Mouse (Mus musculus) spleen, postnatal 36 days (tissue): ENCODE data around the gene 4933415A04Rik.
A peak's percentile ranks its signal among the peaks of the same experiment; 100 is the strongest.

ENCODE experiments used
- DNase-seq, 2 experiments: peaks; one replicate each; pipeline ENCODE4 v3.0.0; 2022; ENCODE audit warnings: low spot score in 2 of 2, mixed read lengths in 1 of 2

Gene 4933415A04Rik

DNA sequence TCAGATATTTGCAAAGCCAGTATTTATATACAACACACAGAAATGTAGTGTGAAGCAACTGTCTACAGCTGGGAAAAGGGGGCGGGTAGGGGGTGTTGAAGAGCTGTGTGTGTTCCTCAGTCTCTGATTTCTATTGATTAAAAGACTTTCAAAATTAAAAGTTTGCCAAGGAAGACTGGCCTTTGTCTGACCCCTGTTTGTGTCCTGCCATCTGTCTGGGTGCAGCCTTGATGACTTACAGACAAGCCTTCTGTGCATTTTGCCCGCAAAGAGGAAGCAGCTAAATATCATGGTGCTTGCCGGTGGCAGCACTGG lies 11.8 kb upstream of the 4933415A04Rik start:
- DNase-seq: no peak

DNA sequence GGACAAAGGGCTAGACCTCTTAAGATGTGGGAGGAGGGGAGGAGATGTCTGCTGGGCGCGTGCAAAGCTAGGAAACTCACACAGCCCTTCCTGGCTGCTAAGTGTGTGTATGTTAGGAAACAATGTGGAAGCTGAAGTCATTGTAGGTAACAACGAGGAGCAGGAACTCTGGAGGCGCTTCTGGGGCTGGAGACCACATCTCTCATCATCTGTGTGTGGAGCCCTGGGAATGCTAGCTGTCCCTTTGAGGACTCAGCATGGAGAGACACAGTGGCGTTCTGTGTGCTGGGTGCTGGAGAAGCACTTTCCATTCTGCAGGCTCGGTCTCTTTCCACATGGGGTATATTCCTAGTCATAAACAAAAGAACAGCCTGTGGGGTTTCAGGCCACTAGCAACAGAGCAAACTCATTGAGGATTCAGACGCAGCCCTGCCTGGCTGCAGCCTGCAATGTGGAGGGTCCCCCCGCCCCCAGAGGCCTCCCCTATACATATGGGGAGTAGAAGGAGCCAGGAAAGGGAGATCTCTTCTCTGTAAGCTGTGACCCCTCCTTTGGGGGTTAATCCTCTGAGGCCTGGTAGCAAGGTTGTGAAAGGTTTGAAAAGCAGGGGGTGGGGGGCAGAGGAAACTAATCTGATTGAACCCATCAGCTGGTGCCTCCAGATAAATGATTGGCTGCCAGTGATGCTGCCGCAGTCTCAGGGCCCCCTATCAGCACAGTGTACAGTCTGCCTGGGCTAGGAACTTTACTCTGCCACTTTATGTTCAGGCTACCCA lies 11.3 kb upstream of the 4933415A04Rik start:
- no peak for DNase-seq

DNA sequence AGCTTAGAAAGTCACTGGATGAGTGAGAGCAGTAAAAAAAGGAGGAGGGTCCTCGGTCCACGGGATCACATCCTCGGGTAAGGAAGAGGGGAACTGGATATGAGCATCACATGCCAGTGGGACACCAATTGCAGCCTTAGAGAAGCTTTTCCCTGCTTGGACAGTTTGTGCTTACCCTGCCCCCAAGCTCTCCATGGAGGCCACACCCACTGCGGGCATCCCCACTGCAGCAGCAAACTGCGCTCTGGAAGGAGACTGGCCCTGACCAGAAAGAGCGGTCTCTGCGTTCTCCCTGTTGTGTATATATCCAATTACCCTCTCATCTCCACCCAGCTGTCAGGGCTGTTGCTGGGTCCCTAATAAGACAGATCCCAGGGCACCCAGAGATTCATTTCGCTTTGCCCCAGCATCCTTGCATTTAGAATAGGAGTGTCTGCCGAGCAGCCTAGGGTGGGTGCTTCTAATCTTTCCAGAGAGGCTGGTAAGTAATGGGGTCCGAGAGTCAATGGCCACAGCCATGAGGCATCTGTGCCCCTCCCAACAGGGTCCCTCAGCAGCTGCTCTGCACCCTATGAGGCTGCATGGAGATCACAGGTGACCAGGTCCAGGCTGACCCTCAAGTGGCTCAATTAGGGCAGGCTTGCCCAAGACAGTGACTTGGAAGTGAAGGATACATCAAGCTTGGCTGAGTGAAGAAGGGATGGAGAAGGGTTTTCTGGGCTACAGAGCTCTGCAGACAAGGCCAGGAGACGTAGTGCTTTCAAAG lies 8.9 kb upstream of the 4933415A04Rik start:
- no peak for DNase-seq

DNA sequence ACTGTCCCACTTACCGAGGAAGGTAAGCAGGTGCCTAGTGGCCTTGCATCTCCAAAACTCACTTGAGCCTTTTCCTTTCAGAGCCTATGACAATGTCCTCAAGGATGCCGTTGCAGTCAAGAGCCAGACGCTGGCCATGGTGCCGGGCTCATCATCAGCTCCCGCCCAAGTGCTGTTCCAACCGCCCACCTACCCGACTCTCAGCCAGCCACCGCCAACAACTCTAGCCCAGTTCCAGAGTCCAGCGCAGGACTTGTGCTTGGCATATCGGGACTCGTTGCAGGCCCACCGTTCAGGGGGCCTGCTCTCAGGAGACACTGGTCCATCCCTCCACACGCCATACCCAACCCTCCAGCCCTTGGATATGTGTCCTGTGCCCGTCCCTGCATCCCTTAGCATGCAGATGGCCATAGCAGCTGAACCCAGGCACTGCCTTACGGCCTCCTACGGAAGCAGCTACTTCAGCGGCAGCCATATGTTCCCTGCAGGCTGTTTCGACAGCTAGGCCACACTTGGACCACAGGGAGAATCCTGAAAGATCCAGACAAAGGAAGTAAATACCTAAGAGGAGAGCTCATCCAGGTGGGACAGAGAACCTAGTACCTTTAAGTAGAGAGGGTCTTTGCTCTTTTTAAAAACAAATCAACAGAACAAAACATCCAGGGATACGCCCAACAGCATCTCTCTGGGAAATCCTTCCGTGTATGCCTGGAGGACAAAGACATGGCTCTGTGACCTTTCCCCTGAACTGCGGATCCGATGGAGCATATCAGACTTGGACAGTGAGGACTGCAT lies 1.4 kb upstream of the 4933415A04Rik start:
- DNase-seq: no peak

DNA sequence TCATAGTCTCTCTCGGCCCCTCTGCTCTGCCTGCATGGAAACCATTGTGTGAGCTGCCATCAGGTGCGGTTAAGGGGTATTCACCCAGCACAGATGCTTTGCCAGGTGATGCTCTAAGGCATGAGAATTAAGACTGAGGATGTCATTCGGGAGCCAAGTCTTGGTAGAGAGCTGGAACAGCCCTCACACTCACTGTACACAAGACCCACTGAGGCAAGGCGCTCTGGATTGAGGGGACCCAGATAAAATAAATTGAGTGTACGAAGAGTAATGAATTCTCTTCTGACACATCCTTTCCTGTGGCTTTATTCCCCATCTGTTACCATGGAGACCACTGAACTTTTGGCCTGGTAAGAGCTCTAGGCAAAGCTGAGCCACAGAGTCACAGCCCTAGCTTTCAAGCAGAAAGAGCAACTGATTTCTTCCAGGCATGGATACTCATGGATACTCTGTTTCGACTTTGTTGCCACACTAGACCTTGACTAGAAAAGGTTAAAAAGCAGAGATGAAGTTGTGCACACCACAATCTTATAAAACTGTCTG lies 2.8 kb downstream of the 4933415A04Rik start:
- DNase-seq: no peak

DNA sequence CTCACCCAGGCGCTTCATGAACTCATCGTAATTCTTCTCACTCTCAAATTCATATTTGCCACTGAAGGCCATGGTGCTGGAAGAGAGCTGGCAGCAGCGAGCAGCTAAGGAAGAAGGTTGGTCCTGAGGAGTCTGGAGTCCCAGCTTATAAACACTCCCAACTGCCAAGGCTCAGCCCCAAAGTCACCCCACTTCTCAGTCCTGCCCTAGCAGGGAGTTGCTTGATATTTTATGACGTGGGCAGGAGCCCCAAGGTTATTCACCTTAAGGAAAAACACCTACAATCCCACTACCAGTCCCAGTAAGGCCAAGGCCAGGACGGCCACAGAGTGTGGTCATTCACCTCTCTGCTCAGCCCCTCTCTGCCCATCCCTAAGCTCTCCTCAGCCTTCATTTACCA lies 14.6 kb downstream of the 4933415A04Rik start, which contains the start of gene Fabp6:
Gene Fabp6 (minus strand): TSS at position 101 of the 400 bp plus-strand sequence.
- no peak for DNase-seq

DNA sequence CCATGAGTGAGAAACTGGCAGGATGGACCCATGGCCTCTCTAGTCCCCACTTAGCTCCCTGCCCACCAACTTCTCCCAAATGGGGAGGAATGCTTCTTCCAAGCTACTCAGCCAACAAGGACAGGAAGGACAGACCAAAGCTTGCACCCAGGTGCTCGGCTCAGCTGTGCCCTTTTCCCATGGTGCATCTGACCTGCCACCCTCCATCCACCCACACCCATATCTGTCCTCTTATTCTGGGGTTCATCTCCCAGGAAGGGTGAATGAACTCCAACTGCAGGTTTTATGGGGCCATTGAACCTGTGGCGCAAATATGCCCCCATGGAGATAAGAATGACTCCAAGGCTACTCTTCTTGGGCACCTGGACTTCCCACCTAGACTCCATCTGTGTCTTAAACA lies 17.4 kb downstream of the 4933415A04Rik start:
- DNase-seq: no peak

DNA sequence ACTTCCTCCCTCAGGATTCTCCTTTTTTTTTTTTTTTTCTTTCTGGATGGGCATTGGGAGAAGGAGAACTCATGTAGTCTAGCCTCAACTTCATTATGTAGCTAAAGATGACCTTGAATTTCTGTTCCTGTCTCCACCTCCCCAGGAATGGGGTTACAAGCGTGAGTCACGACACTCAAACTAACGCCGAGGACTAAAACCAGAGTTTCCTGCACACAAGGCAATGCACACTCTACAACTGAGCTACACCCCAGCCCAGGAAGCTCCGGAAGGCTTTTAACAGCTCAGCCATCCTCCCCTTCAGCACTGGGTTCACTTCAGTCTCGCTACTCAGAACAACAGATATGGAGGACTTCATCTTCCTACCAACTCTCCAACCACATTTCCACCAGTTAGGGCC lies 18.1 kb downstream of the 4933415A04Rik start:
- no peak for DNase-seq

DNA sequence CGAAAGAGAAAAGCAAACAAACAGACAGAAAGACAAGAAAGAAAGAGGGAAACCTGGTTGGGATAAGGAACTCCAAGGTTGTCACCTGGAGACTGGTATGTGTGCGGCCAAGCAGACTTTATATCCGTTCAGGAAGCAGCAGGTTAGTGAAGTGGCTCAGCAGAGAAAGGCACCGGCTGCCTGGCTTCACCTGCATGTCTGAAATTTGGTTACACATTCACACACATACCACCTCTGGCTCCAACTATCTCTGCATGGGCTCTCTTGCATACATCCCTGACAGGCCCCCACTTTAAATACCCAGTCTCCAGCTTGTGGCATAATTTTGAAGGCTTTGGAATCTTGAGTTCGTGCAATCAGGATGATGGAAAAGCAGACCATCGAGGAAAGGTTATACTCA lies 19.0 kb downstream of the 4933415A04Rik start:
- no peak for DNase-seq

DNA sequence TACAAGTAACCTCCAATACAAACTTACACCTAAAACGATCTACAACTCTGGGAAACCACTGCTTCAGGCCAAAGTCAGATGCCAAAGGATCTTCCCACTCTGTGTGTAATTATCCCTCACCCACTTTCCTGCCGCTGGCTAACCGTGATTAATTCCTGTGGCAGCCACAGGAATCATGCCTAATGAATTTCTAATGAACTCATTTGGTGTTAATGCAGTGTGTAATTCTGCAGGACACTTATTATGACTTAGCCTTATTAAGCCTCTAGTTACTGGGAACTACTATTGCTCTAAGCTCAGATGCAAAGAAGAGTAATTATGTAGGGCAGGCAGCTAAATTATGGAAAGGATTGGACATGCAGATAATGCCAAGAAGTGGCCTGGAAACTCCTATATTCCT lies 21.6 kb downstream of the 4933415A04Rik start:
- DNase-seq: no peak

DNA sequence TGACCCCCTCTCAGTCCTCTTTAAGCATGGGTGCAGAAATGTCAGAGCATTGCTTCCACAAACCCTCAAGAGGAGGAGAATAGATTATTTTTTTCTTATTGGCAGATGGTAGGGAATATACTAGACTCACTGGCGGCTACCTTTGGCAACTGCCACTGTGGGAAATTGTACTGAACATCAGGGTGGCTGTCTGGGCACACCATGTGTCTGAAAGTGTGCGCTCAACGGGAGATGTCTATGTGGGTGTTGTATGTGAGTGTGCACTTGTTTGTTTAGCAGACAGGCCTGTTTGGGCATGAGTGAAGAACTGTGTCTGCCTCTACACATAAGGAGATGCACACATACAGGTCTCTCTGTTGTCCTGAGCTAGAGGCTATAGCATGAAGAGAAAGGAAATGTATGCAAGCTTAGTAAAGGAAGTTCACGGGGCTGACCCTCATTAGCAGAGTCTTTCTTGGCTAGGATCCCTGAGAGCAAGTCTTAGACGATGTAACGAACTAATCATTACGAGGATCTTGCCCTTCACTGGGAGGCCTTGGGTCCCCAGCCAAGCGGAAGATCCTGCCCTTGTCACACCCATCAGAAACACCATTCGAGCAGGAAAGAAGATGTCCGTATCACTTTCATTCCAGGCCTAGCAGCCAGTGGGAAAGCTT lies 23.3 kb downstream of the 4933415A04Rik start:
- DNase-seq: no peak

DNA sequence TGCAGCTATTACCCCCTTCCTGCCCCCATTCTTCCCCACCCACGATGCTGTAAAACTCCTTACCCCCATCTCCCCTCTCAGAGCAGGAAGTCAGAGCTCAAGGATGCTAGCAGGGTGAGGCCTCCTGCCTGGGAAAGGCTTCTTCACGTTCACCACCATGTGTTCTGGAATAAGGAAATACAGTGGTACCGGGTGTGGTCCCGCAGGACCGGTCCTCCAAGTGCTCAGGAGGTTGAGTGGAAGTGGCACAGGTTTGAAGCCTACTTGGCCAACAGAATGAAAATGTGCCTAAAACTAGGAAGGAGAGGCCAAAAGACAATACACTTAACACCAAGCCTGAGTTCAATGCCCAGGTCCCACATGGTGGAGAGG lies 23.8 kb downstream of the 4933415A04Rik start:
- DNase-seq: no peak

DNA sequence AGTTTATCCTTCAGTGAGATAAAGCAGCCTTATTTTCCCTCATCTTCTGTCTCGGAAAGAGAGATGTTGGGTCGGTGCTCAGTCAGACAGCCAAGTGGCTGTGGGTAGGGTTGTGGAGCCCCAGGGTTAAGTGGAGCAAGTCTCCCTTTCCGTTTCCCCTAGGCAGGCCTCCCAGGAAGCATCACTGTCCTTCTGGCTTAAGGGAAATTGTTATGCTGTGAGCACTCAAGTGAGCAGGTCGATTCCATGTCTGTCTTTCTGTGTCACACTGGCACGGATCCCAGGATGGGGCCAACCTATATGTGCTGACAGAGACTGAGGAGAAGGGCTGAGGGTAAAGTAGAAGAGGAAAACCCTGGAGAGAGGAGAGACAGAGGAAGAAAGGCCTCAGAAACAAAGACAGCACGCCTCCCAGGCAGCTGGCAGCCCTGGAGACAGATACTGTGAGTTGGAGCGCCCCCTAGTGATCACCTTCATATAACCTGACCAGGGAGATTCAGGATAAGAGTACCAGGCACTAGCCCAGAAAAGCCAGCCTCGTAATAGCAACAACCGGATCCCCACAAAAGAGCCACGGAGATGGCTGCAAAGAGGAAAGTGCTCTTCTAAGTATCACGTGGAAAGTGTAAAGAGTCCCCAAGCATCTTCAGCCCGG lies 26.1 kb downstream of the 4933415A04Rik start:
- DNase-seq: peak; percentile 27 to 37

DNA sequence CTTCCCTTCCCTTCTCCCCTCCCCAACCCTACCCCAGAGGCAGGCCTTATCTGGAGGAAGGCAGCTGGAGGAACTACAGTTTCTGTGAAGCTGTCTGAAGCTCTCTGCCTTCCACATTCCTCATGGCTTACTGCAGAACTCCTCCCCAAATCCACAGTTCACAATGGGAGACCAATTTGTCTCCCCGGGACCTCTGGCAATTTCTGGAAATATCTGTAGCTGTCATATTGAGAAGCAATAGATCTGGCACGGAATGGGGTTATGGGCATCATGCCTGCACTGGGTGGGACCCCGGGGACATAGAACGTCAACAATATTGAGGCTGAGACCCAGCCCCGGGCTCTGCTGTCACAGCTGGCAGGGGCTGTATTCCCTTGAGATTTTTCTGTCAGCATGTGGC lies 31.1 kb downstream of the 4933415A04Rik start:
- no peak for DNase-seq

DNA sequence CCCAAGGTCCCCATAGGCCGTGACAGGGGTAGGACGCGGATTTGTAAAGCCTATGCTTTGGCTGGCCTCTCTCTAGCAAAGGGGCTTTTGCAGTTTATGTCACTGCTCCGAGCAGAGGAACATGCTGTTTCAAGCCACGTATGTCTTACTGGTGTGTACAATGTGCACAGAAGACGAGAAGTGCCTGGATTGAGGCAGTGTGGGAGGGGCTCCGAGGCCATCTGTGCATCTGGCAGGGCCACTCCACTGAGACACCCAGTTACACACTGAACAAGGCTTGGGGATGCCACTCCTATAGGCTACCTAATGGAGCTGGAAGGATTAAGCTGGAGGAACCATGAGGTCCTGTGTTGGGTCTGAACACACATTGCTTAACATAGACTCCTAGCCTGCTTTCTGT lies 31.6 kb downstream of the 4933415A04Rik start:
- no peak for DNase-seq

DNA sequence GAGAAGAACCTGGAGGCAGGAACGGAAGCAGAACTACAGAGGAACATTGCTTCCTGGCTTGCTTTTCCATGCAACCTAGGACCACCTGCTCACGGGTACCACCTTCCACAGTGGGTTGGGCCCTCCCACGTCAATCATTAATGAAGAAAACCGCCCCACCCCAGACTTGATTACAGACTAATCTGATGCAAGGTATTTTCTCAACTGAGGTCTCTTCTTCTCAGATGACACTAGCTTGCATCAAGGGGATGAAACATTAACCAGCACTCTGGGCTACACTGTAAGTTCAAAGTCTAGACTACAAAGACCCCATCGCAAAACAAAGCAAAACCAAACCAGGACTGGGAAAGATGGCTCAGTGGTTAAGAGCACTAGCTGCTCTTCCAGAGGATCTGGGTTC lies 34.9 kb downstream of the 4933415A04Rik start:
- no peak for DNase-seq

DNA sequence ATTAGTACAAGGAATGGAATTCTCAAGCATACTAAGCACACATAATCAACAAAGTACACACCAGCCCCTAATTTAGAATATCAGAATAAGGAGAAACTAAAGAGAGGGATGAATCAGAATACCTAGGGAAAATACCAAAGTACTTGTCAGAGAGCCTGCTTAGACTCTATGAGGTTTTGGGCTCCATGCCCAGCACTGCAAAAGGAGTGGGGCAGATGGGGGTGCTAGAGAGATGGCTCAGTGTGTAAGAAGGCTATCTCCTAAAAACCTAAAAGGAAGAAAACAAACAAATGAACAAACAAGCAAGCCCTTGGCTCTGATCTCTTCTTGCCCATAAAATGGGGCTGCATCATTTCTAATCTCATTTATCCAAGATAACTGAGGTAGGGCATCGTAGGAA lies 37.5 kb downstream of the 4933415A04Rik start:
- no peak for DNase-seq

DNA sequence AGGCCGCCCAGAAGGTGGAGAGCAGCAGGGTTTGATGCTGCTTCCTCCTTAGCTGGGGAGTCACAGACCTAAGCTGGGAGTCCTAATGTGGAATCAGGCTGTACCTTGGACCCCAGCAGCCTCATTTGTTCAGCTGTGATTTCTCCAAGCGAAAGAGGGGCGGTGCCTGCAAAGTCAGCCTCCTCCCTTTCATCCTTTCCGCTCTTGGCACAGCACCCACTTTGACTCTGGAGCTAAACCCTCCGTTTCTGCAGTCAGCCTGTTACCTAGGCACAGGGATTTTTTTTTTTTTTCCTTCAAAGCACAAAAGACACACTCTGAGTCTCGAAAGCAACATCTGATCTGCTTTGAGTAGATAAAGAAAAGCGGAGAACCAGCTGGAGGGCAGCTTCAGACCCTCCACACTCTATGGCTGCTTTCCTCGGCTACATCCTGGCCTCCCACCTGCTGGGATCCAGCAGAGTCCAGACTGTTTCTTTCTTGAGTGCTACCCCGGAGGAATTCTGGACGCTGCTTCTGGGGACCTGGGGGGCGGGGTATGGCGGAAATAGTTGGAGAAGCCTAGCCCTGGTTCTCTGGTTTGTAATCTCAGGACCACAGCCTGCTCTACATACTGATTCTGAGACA lies 39.6 kb downstream of the 4933415A04Rik start:
- no peak for DNase-seq

DNA sequence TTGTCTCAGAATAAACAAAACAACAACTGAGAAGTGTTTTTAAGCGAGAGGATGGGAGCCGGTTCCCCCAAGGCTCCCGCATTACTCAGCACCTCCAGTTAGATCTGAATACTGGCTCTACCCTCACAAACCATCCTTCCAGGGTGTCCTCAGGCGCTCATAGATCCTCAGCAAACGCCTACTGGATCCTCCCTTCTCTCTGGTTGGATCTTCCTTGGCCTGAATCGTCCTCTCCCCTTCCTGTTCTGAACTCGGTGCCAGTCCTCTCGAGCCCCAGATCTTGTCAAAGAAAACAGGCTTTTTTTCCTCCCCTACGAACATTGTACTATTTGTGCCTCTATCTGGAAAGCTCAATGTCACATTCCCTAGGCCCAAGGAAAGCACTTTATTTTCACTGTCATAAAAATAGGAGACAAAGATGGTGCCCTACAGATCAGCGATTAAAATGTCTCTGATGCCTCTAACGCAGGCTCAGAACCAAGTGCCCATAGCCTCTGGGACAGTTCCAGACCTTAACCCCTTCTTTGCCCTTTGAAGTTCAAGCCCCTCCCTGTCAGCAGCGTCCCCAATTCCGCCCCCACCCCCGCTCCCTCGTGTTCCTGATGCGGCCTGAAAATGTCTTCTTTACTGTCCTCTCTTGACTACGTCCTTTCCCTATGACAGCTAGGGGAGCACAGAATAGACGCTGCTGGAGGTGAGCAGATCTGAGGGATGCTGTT lies 40.2 kb downstream of the 4933415A04Rik start:
- no peak for DNase-seq

DNA sequence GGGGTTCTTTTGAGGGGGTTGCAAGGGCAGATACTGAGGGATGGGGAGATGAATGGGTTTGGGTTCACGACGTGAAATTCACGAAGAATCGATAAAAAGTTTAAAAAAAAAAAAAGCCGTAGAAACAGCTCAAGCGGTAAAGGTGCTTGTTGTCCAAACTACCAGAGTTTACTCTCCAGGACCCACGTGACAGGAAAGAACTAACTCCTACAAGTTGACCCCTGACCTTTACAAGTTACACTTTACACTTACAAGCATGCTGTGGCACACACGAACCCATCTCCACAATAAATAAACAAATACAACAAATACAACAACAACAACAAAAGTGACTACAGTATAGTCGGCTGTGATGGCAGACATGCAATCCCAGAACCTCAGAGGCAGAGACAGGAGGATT lies 44.8 kb downstream of the 4933415A04Rik start:
- no peak for DNase-seq
